Mouse (Mus musculus) embryonic facial prominence, embryonic 12.5 days (tissue): Measurements from ENCODE around the gene Fermt2. TPM values are rescaled to one million over a fixed set of nuclear protein-coding genes. Genes with fewer than 3 reads are reported as not detected.

Experiments used
- ATAC-seq: fragments of 200-750 bp; cut with Nextera tagmentation; 2 replicates; pipeline ENCODE4 v1.8.0; 2017; ENCODE audit not compliant: insufficient number of reproducible peaks, insufficient read depth, low FRiP score, low TSS enrichment
- H3K27ac ChIP-seq: fragments of 300-500 bp; sonication (generic); 2 replicates; pipeline ENCODE4 v1.5.1; 2016; ENCODE audit warnings: mild to moderate bottlenecking
- H3K27me3 ChIP-seq: fragments of 300-500 bp; sonication (generic); 2 replicates; pipeline ENCODE4 v1.6.1; 2016; ENCODE audit warnings: mild to moderate bottlenecking, moderate library complexity
- H3K36me3 ChIP-seq: fragments of 300-500 bp; sonication (generic); 2 replicates; pipeline ENCODE4 v1.6.1; 2016; ENCODE audit warnings: mild to moderate bottlenecking
- H3K4me1 ChIP-seq: fragments of 300-500 bp; sonication (generic); 2 replicates; pipeline ENCODE4 v1.6.1; 2016
- H3K4me2 ChIP-seq: fragments of 300-500 bp; sonication (generic); replicated peaks from 2 replicates; pipeline ENCODE4 v1.6.1; 2016; ENCODE audit warnings: mild to moderate bottlenecking, moderate library complexity
- H3K4me3 ChIP-seq: fragments of 300-500 bp; sonication (generic); 2 replicates; pipeline ENCODE4 v1.5.1; 2016; ENCODE audit warnings: mild to moderate bottlenecking
- H3K9ac ChIP-seq: fragments of 300-500 bp; sonication (generic); 2 replicates; pipeline ENCODE4 v1.6.1; 2016; ENCODE audit warnings: mild to moderate bottlenecking, moderate library complexity
- H3K9me3 ChIP-seq: fragments of 300-500 bp; sonication (generic); 2 replicates; pipeline ENCODE4 v1.6.1; 2016; ENCODE audit warnings: mild to moderate bottlenecking, moderate library complexity
- WGBS: fragments of 180-500 bp; shearing (Covaris S2); methylation state at CpG from one replicate; pipeline ENCODE4 v1.1.7; 2016; 5-methylcytosine and 5-hydroxymethylcytosine counted together
- polyA plus RNA-seq: library from polyadenylated mRNA; unstranded; fragments of >200 nt; fragmentation: Nextera tagmentation; extraction: Ambion mirVana; gene quantifications from 2 replicates; pipeline ENCODE4 v1.2.1, GENCODE M21; 2016

Fermt2 gene
- polyA plus RNA-seq, 1 experiment from 2014 or later = 111 TPM

DNA sequence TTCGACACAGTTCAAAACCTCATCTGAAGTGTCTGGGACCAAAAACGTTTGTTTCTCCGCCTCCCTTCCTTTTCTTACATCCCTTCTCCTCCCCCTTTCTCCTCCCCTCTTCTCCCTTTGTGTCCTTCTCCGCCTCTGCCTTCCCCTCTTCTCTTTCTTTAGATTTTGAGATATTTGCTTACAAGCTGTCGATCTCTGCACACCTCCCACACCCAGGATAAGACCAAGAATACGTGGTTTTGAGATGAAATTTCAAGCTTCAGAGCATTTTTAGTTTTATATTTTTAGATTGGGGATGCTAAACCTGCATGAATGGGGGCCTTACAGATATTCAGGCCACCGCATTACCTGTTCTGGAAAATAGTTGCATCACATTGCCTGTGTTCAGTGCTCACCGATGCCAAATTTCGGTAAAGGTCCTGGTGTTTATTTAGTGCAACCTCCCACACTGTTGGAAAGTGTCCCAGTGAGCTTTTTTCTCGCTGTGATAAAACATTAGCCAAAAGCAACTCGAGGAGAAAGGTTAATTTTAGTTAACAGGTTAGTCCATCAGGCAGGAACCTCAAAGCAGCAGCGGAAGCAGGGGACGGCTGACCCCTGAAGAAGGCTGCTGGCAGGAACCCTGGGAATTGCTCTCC is 20.2 kb upstream of the Fermt2 start:
- no peak overlapping the region for H3K4me2 ChIP-seq
- 74% methylated on average over 13 of the region's 13 CpGs for WGBS
- H3K9me3 ChIP-seq = no peaks in the 10 kb centered on the region

DNA sequence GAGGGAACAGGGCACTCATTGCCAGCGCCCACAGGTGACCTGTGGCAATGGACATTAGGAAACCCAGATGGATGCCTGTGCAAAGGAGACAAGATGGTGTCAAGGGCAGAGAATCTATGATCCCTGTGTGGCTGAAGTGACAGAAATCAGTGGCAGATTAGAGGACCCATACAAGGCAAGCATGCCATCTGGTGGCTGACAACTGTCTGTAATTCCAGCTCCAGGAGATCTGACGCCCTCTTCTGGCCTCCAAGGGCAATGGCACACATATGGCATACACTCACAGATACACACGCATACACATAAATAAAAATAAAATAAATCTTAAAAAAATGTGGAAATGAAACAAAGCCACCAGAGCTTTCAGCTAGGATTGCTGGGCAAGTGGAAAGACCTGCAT is 18.2 kb upstream of the Fermt2 start:
- H3K4me2 ChIP-seq = no peak overlapping the region
- H3K27me3 ChIP-seq = no peaks in the 10 kb centered on the region
- no peak overlapping the region for H3K9ac ChIP-seq
- no peak for ATAC-seq
- H3K9me3 ChIP-seq = no peaks in the 10 kb centered on the region
- no peak overlapping the region for H3K4me3 ChIP-seq
- H3K4me1 ChIP-seq = no peaks in the 10 kb centered on the region
- no peaks in the 10 kb centered on the region for H3K36me3 ChIP-seq
- 73% methylated on average over 3 of the region's 3 CpGs for WGBS
- H3K27ac ChIP-seq = no peak overlapping the region

More for the DNA sequence above, 20.2 kb upstream of the Fermt2 start:
- no peak overlapping the region for H3K9ac ChIP-seq
- no peak for ATAC-seq
- no peak overlapping the region for H3K27ac ChIP-seq
- H3K4me3 ChIP-seq = no peak overlapping the region
- no peaks in the 10 kb centered on the region for H3K36me3 ChIP-seq
- no peaks in the 10 kb centered on the region for H3K4me1 ChIP-seq
- H3K27me3 ChIP-seq = no peaks in the 10 kb centered on the region

DNA sequence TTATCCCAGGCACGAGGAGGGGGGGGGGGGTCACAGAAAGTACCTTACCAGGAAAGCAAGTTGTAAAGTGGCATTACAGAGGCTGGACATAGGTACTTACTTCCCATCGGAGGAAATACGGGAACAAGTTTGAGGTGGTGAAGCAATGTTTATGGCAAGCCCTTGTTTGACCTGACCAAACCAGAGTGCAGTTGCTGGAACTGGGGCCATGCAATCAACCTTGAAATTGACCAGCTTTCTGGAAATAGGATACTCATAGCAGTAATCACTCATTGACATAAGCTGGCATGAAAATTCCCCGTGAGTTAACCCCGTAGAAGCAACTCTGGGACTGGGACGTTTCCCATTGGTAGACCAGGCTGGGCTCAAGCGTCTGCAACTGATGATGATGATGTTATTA is 15.0 kb upstream of the Fermt2 start:
- H3K4me3 ChIP-seq = no peak overlapping the region
- no peak overlapping the region for H3K9ac ChIP-seq
- 73% methylated on average over 7 of the region's 7 CpGs for WGBS
- H3K9me3 ChIP-seq = no peaks in the 10 kb centered on the region
- no peaks in the 10 kb centered on the region for H3K36me3 ChIP-seq
- no peak for ATAC-seq
- H3K4me1 ChIP-seq = peaks cover 3% of the 10 kb centered on the region; the same call in 1 of the 2 replicates
- no peak overlapping the region for H3K4me2 ChIP-seq
- H3K27me3 ChIP-seq = no peaks in the 10 kb centered on the region
- H3K27ac ChIP-seq = no peak overlapping the region

DNA sequence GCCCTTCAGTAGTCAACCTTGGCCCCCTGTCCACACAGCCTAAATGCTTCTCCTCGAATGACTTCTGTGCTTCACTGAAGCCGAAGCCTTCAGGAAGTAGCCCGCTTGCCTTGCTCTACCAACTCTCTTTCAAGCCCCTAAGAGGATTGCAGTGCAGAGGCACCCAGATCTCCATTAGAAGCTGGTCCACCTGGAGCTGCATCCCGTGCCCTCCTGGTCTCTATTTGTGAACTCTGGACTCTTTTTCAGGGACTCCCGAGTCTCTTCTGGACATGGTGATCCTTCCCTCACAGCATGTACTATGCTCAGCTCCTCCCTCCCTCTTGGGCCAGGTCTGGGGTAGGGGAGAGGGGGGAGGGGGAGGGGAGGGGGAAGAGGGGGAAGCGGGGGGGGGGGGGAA is 14.1 kb upstream of the Fermt2 start:
- no peak for ATAC-seq
- 76% methylated on average over 5 of the region's 6 CpGs for WGBS

DNA sequence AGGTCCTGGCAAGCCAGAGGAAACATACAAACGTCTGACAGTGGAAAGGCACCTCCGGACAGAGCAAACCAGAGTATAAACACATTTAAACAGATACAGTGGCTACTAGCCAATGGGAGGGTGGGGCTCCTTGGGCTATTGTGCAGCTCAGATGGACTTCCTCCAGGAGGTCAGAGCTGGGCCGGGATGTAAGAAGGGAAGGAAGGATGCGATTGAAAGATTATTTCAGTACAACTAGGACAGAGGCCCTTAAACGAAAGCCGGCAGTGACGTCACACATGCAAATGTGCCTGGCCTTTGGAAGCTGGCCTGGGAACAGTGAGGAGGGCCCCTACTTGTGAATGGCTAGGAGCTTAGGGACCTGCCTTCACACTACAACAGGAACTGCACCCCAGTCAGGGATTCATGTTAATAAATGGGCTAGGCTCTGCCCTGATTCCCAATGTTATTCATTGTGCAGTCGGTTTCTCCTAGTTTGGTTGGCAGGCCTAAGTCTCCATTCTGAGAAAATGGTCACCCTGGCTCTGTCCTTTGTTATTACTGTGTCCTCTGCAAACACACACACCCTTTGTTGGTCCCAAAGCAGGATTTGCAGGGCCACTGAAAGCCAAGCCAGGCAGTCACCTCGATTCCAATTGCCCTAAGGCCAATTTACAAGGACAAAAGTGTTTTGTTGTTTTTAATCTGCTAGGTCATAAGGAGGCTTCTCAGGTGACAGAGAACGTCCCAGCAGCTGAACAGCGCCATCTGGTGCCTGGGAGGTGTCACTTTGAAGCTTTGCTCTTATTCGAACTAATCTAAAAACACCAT is 9.9 kb upstream of the Fermt2 start:
- Histone ChIP-seq H3K4me1 (peaks cover 7% of the 10 kb centered on the region; the same call in 1 of the 2 replicates), H3K4me2 (no peak overlapping the region), H3K4me3 (no peak overlapping the region), H3K9ac (no peak overlapping the region), H3K27ac (peak overlapping the region; percentile 6; the same call in 1 of the 2 replicates), H3K9me3 (no peaks in the 10 kb centered on the region), H3K36me3 (no peaks in the 10 kb centered on the region), H3K27me3 (no peaks in the 10 kb centered on the region)
- ATAC-seq = 0 out of 2 replicates have a peak, but pooled peaks have one; percentile 23
- 22% methylated on average over 12 of the region's 12 CpGs for WGBS

More for the DNA sequence above, 14.1 kb upstream of the Fermt2 start:
- Histone ChIP-seq H3K9me3 (no peaks in the 10 kb centered on the region), H3K4me1 (peaks cover 7% of the 10 kb centered on the region; the same call in 1 of the 2 replicates), H3K9ac (no peak overlapping the region), H3K27ac (no peak overlapping the region), H3K4me2 (no peak overlapping the region), H3K36me3 (no peaks in the 10 kb centered on the region), H3K4me3 (no peak overlapping the region), H3K27me3 (no peaks in the 10 kb centered on the region)

DNA sequence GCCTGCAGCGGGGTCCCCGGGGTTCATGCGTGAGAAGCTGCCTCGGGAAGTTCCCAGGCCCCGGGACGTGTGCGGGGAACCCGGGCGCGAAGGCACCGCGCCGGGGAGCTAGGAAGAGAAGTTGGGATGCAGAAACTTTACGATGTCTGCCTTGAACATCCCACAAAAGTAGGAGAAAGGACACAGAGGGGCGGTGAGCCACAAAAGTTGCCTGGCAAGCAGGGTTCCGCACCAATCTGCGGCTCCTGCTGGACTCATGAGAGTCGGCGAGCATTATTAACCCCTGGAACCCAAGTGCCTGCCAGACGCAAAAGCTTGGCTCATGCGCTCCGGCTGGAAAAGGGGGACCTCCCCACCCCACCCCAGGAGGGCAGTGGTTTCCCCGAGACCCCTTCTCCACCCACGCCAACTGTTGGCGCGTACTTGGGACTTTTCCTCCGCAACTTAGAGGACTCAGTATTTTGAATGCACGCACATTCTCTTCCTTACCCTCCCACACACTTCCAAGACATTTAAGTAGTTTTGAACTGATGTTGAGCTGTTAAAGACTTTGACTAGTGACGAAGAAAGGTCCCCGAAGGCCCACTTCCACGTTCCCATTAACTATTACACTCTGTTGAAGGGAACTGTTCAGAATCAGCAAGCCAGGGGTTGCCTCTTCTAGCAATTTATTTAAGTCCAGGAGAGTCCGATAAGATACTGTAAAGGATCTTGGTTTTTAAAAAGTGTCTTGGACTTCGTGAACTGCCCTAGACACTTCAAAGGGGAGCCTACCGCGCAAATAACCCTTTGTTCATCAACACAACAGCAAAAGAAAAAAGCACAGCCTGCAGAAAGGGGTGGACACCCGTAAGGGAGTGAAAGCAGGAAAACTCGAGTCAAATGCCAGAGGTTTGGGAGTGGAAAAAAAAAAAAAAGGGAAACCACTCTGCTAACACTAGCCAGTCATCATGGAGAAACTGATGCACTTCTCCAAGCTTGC is 737 bp upstream of the Fermt2 start:
- H3K27me3 ChIP-seq = no peaks in the 10 kb centered on the region
- peak overlapping the region; percentile 81 for H3K4me3 ChIP-seq
- H3K4me2 ChIP-seq = peak overlapping the region; percentile 64
- H3K27ac ChIP-seq = peak overlapping the region; percentile 98
- no peaks in the 10 kb centered on the region for H3K9me3 ChIP-seq
- ATAC-seq = peak; percentile 6; the same call in 1 of the 2 replicates
- H3K36me3 ChIP-seq = no peaks in the 10 kb centered on the region
- peaks cover 18% of the 10 kb centered on the region for H3K4me1 ChIP-seq
- peak overlapping the region; percentile 85 for H3K9ac ChIP-seq
- WGBS = 1% methylated on average over 37 of the region's 37 CpGs

DNA sequence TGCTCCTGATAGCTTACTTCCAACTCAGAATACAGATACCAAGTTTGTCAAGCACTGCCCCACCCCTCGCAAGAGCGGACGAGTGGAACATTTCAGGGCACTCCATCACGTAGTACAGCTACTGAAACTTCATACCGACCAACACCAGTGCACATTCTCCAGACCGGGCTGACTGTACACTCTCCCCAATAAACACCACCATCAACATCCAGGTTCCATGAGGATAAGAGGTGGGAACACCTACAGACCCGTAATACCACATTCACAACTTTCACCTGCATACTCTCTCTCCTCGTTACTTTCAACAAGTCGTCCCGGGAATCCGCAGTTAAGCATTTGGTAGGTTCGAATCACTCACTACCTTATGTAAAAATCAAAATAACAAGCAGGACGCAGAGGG is 1.1 kb downstream of the Fermt2 start:
- peak overlapping the region; percentile 98 for H3K27ac ChIP-seq
- peak overlapping the region; percentile 64 for H3K4me2 ChIP-seq
- H3K27me3 ChIP-seq = no peaks in the 10 kb centered on the region
- H3K4me3 ChIP-seq = peak overlapping the region; percentile 81
- H3K36me3 ChIP-seq = no peaks in the 10 kb centered on the region
- no peak for ATAC-seq
- no peaks in the 10 kb centered on the region for H3K9me3 ChIP-seq
- peak overlapping the region; percentile 85 for H3K9ac ChIP-seq
- WGBS = under 1% methylated on average over 13 of the region's 13 CpGs
- H3K4me1 ChIP-seq = peaks cover 18% of the 10 kb centered on the region

DNA sequence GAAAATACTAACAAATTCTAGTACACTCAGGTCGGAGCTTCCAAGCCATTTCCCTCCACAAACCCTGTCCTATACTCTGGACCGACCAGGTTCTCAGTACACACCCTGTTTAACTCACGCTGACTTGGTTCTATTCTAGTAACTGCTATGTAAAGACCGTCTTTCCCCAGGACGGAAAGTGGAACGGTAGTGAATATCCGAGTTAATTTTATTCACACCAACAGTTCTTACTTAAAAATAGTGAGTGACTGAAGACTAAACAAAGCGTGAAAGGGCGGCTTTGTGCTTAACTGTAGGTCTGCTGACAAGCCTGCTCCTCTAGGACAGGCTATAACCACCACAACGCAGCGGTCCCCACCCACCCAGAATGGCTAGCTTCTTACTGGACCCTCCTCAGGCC is 14.1 kb downstream of the Fermt2 start:
- ATAC-seq = no peak
- Histone ChIP-seq H3K9me3 (no peaks in the 10 kb centered on the region), H3K9ac (no peak overlapping the region), H3K4me1 (peaks cover 15% of the 10 kb centered on the region; the same call in 1 of the 2 replicates), H3K4me2 (no peak overlapping the region), H3K27me3 (no peaks in the 10 kb centered on the region), H3K36me3 (peaks cover 7% of the 10 kb centered on the region; the same call in 1 of the 2 replicates), H3K4me3 (no peak overlapping the region), H3K27ac (no peak overlapping the region)
- WGBS = 71% methylated on average over 11 of the region's 11 CpGs

DNA sequence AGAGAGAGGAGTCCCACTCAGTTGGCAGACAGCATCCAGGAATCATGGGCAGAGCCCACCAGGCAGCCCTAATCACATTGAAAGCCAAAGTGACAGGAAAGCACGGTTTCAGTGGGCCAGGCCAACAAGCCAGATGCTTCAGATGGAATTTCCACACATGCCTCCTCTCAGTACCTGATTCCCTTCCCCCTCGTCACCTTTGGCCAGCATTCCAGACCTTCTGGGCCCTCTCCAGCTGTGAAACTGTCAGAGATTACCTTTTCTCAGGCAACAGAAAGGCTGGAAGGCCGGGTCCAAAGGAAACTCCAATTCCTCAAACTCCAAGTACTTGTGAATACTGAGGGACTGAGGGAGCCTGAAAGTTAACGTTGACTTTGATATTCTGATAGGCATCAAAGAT is 19.1 kb downstream of the Fermt2 start:
- peaks cover 31% of the 10 kb centered on the region for H3K4me1 ChIP-seq
- no peak overlapping the region for H3K27ac ChIP-seq
- no peak overlapping the region for H3K4me3 ChIP-seq
- H3K36me3 ChIP-seq = 0 out of 2 replicates have a peak, but pooled peaks cover 8% of the 10 kb centered on the region
- H3K4me2 ChIP-seq = no peak overlapping the region
- no peaks in the 10 kb centered on the region for H3K9me3 ChIP-seq
- no peak overlapping the region for H3K9ac ChIP-seq
- H3K27me3 ChIP-seq = no peaks in the 10 kb centered on the region
- ATAC-seq = no peak
- 49% methylated on average over 4 of the region's 4 CpGs for WGBS

DNA sequence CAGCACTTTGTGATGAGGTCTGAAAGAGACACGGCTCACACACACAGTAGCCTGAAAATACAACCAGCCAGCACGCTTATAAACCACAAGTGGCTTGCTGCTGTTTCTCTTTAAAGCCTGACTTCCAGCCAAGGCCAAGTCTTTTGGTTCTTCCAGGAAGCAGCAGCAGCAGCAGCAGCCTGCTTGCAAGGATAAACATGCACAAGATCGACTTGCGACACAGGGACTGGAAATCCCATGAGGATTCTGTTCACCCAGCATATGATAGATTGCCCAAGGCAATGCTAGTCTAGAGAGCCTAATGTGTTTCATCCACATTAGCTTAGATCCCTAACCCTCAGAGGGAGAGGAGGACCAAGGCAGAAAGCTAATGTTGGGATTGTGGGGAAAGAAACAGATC is 22.0 kb downstream of the Fermt2 start:
- Histone ChIP-seq H3K9ac (0 out of 2 replicates have a peak overlapping the region, but pooled peaks have one; percentile 0), H3K27me3 (no peaks in the 10 kb centered on the region), H3K9me3 (no peaks in the 10 kb centered on the region), H3K4me2 (no peak overlapping the region), H3K4me3 (no peak overlapping the region), H3K36me3 (0 out of 2 replicates have a peak, but pooled peaks cover 18% of the 10 kb centered on the region), H3K4me1 (peaks cover 28% of the 10 kb centered on the region), H3K27ac (peak overlapping the region; percentile 59; the same call in 1 of the 2 replicates)
- WGBS = 23% methylated on average over 4 of the region's 4 CpGs
- no peak for ATAC-seq

DNA sequence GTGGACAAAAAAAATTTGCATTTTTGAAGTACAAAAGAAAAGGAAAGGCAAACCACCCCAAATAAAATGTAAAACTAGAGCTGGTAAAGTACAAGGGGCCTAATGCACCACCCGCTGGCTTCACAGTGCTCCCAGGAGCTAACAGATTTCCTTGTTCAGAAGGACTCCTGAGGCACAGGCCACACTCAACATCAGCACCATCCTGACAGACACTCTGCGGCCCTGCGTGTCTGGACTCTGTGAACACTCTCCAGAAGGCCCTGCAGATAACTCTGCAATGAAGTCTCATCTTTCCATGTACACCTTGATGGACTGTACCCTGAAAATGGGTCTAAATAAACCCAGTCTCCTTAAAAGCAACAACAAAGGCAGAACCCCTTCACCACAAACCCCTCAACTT is 22.5 kb downstream of the Fermt2 start:
- H3K4me2 ChIP-seq = no peak overlapping the region

More for the DNA sequence above, 22.5 kb downstream of the Fermt2 start:
- Histone ChIP-seq H3K36me3 (0 out of 2 replicates have a peak, but pooled peaks cover 13% of the 10 kb centered on the region), H3K9me3 (no peaks in the 10 kb centered on the region), H3K27me3 (no peaks in the 10 kb centered on the region), H3K27ac (peak overlapping the region; percentile 59; the same call in 1 of the 2 replicates), H3K4me3 (no peak overlapping the region), H3K9ac (no peak overlapping the region), H3K4me1 (peaks cover 28% of the 10 kb centered on the region)
- ATAC-seq = no peak
- WGBS = 59% methylated on average over 3 of the region's 3 CpGs
